In genomic region chr15:3213721-3214120, GRCm38 (mm10) we compare ENCODE assay signal across 8 mouse cellular contexts. TPM values are rescaled to one million over a fixed set of nuclear protein-coding genes. Genes with fewer than 3 reads are reported as not detected.
DNase-seq lines count a peak whose midpoint lies in the region; ATAC-seq lines count a peak whose summit lies in the region.

No protein-coding gene starts in this region.

- no peaks in the 10 kb centered on the region for H3K9me3 ChIP-seq in forebrain, embryonic 15.5 days

- H3K4me1 ChIP-seq in forebrain, embryonic 15.5 days = no peaks in the 10 kb centered on the region

- WGBS in forebrain, embryonic 15.5 days = 8% methylated on average over 4 of the region's 4 CpGs

- H3K4me2 ChIP-seq in forebrain, embryonic 15.5 days (replicated peaks) = no peak overlapping the region

- no peak overlapping the region for H3K9ac ChIP-seq in forebrain, embryonic 15.5 days (replicated peaks)

- peak; percentile 71; the same call in 1 of the 2 replicates for ATAC-seq in forebrain, embryonic 15.5 days (replicated peaks)
- ATAC-seq in megakaryocyte-erythroid progenitor cell, adult 5-6 weeks (replicated peaks; ENCODE audit: low FRiP score, low TSS enrichment, poor library complexity, severe bottlenecking) = peak; percentile 78; the same call in 1 of the 2 replicates

- no peaks in the 10 kb centered on the region for H3K36me3 ChIP-seq in forebrain, embryonic 15.5 days
- H3K36me3 ChIP-seq in splenic B cell, adult 2 months (ENCODE audit: control insufficient read depth, insufficient read depth, low read length, poor library complexity, severe bottlenecking) = no peaks in the 10 kb centered on the region

- peak; percentile 57 for DNase-seq in gastrocnemius, adult 18-20 months (ENCODE audit: low spot score)
- DNase-seq in gastrocnemius, postnatal 4 days (ENCODE audit: low spot score in 2 of 2) = no peak
- DNase-seq in 3T3-L1 (ENCODE audit: low read depth, low spot score) (peak; percentile 83), WW6 (ENCODE audit: low read depth, low spot score) (peak; percentile 5)
- DNase-seq in kidney, postnatal 10 days = peak; percentile 73
- DNase-seq in splenic B cell, adult 2 months (ENCODE audit: low read depth, low spot score) = peak; percentile 57

- H3K27ac ChIP-seq in forebrain, embryonic 15.5 days (replicated peaks) = no peak overlapping the region

- H3K4me3 ChIP-seq in forebrain, embryonic 15.5 days = no peak overlapping the region

- H3K27me3 ChIP-seq in forebrain, embryonic 15.5 days = no peaks in the 10 kb centered on the region
- no peaks in the 10 kb centered on the region for H3K27me3 ChIP-seq in splenic B cell, adult 2 months (ENCODE audit: control insufficient read depth, insufficient read depth, low read length, poor library complexity, severe bottlenecking)

RNA-seq across cellular contexts. Expression of gene Selenop, which starts 54.6 kb away (rescaled TPM):
- total RNA-seq in gastrocnemius, adult 18-20 months (2021) = 100 to 1,000 TPM; 135 to 147 TPM
- total RNA-seq in gastrocnemius, postnatal 4 days (2021) = 100 to 1,000 TPM; 253 to 263 TPM
- 67.7 and 70.5 TPM in 2 replicates for polyA plus RNA-seq in forebrain, embryonic 15.5 days (2015; fragmentation: Nextera tagmentation; extraction: Ambion mirVana)
- 26.1 and 44.4 TPM in 2 replicates for total RNA-seq in megakaryocyte-erythroid progenitor cell, adult 5-6 weeks (2014; fragmentation: Nextera tagmentation)
- 36.1 and 62.1 TPM in 2 replicates for total RNA-seq in megakaryocyte-erythroid progenitor cell, adult 5-6 weeks (2017)

Comparison
In these comparisons a context has a peak if more than half of its experiments do, and no peak if none do; other contexts are left out.
1. DNase-seq: peak in gastrocnemius, adult 18-20 months (single experiment), 3T3-L1 (single experiment), WW6 (single experiment), kidney, postnatal 10 days (single experiment) and splenic B cell, adult 2 months (single experiment); none in gastrocnemius, postnatal 4 days (0 of 2).